Mouse (Mus musculus): ENCODE data around the gene Tmem203. TPM values are rescaled to one million over a fixed set of nuclear protein-coding genes. Genes with fewer than 3 reads are reported as not detected.

Gene Tmem203
- polyA plus RNA-seq, 1 experiment from 2014 or later, result 16.4 TPM

DNA sequence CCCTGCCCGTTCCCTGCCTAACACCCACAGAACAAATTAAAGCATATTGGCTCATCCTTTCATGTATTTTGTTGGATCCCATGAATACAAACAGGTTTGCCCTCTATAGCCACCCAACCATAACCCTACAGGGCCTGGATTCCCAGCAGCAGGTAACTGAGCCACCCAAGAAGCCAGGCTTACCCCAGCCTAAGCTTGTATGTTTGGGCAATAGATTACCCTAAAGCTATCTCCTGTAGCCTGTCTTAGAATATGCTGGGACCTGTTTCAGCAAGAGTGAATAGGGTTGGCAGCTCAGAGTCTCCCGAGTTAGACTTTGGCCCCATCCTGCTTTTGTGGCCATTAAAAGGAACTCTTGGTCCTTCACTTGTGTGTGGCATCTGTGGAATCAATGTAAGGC, 30.3 kb downstream of the Tmem203 start:
- no peaks in the 10 kb centered on the region for H3K9me3 ChIP-seq (ENCODE audit: low read depth, low read length)
- 86% methylated on average over 2 of the region's 2 CpGs for WGBS
- no peak overlapping the region for H3K4me3 ChIP-seq (ENCODE audit: low read depth, low read length)
- H3K9ac ChIP-seq, result no peak overlapping the region
- H3K27me3 ChIP-seq (ENCODE audit: insufficient read depth, low read length), result peaks cover 27% of the 10 kb centered on the region
- DNase-seq (no peak), ATAC-seq (ENCODE audit: insufficient read depth) (no peak)
- TF ChIP-seq CTCF (IDR thresholded peaks at IDR 0.05; ENCODE audit: low read depth), result no peak
- H3K4me1 ChIP-seq (ENCODE audit: insufficient read depth), result 0 out of 2 replicates have a peak, but pooled peaks cover 2% of the 10 kb centered on the region
- H3K36me3 ChIP-seq (ENCODE audit: insufficient read depth), result peaks cover 52% of the 10 kb centered on the region
- no peak overlapping the region; the same call in 1 of the 2 replicates for H3K27ac ChIP-seq (ENCODE audit: low read depth)
- H3K4me2 ChIP-seq, result no peak overlapping the region

DNA sequence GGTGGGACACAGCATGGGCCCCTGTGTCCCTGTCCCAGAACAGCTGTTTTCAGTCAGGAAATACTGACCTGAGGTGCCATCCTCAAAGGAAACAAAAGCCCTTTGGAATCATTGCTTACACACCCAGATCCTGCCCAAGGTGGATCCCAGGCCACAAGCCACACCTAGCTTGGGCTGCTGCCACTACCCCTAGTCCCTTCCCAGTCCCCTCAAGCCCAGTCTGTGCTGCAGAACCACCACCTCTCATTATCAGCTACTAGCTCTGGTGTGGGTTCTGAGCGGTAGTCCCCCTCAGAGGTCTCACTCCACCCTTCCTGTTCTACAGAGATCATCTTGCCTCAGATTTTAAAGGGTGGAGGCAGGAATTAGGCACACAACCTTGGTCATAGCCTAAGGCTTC, 31.1 kb downstream of the Tmem203 start:
- WGBS, result 53% methylated on average over 1 of the region's 1 CpGs
- Histone ChIP-seq H3K9me3 (ENCODE audit: low read depth, low read length) (no peaks in the 10 kb centered on the region), H3K4me2 (no peak overlapping the region), H3K4me3 (ENCODE audit: low read depth, low read length) (no peak overlapping the region), H3K4me1 (ENCODE audit: insufficient read depth) (0 out of 2 replicates have a peak, but pooled peaks cover 2% of the 10 kb centered on the region), H3K27me3 (ENCODE audit: insufficient read depth, low read length) (peaks cover 35% of the 10 kb centered on the region), H3K36me3 (ENCODE audit: insufficient read depth) (peaks cover 47% of the 10 kb centered on the region), H3K9ac (no peak overlapping the region), H3K27ac (ENCODE audit: low read depth) (peak overlapping the region; percentile 26; the same call in 1 of the 2 replicates)
- DNase-seq, result no peak
- ATAC-seq (ENCODE audit: insufficient read depth), result no peak; the same call in 1 of the 2 replicates
- TF ChIP-seq CTCF (IDR thresholded peaks at IDR 0.05; ENCODE audit: low read depth), result no peak

DNA sequence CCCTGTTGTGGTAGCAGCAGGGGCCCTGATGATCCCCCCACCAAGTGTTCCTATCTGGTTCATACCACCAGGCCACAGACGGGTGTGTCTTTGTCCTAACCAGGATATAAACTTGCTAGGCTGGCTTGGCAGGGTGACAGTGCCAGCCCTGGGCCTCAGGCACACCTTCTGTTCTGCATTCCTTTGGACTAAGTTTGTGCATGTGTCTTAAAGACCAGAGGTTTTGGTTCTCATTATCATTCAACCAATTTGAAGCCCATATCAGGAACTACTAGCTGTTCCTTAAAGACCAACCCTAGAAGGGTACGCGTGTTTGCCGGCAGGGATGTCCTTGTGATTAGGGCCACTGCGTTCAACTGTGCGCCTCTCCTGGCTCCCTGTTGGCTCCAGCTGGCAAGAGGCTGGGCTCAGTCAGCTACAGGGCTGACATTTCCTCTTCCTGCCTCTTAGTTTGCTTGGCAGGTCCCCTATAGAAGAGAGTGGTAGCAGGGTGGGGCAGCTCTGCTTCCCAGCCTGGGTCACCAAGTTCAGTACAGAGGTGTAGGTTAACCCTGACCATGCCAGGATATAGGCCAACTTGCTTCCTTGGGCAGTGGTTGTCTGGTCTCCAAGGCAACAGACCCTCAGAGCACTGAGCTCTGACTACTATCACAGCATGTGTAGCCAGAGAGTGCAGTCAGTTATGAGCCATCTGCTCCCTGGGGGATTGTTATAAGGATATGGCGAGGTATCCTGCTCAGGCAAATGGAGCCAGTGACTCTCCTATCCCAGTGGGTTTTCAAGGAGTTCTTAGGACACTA, 31.8 kb downstream of the Tmem203 start:
- Histone ChIP-seq H3K36me3 (ENCODE audit: insufficient read depth) (peaks cover 42% of the 10 kb centered on the region), H3K4me1 (ENCODE audit: insufficient read depth) (0 out of 2 replicates have a peak, but pooled peaks cover 2% of the 10 kb centered on the region), H3K9ac (no peak overlapping the region), H3K27ac (ENCODE audit: low read depth) (peak overlapping the region; percentile 26; the same call in 1 of the 2 replicates), H3K4me3 (ENCODE audit: low read depth, low read length) (no peak overlapping the region), H3K27me3 (ENCODE audit: insufficient read depth, low read length) (peaks cover 42% of the 10 kb centered on the region), H3K9me3 (ENCODE audit: low read depth, low read length) (no peaks in the 10 kb centered on the region), H3K4me2 (no peak overlapping the region)
- WGBS, result 48% methylated on average over 7 of the region's 7 CpGs
- ATAC-seq (ENCODE audit: insufficient read depth) (peak; percentile 55; the same call in 1 of the 2 replicates), DNase-seq (peak; percentile 41)
- TF ChIP-seq CTCF (IDR thresholded peaks at IDR 0.05; ENCODE audit: low read depth), result no peak

DNA sequence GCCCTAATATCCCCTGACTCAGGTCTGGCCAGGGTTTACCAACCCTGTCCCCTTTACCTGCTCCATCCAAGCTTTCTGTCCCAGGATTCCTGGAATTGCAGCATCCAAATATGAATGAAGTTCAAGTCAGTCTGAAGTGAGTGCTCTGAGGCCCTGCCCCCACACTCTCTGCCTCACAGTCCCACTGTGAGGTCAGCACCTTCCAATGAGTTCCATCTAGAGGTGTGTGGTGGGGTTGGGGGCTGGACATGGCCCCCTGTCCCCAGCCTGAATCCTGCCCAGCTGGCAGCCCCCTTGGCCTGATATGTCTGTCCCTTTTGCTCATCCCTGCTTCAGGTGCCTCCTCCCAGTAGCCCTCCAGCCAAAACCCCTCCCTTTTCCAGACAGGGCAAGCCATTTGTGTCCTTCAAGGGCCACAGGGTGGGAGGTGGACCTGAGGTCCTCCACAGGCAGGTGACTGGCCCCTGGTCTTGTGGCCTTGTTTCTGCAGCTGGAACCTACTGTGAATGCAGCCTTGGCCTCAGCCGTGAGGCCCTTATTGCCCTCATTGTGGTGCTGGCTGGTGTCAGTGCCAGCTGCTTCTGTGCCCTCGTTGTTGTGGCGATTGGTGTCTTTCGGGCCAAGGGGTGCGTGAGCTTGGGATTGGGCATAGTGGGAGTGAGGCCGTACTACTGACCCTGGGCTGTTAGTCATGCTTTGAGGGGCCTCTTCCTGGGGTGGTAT, 32.8 kb downstream of the Tmem203 start, which contains the start of gene Tmem210:
TSS of gene Tmem210 (plus strand) at position 219 of the 723 bp plus-strand sequence.
- H3K4me2 ChIP-seq, result no peak within 1 kb of the TSS
- H3K27ac ChIP-seq (ENCODE audit: low read depth), result peak within 1 kb of the TSS; percentile 26; the same call in 1 of the 2 replicates
- H3K9ac ChIP-seq, result no peak within 1 kb of the TSS
- 0 out of 2 replicates have a peak, but pooled peaks cover 2% of the 10 kb centered on the region for H3K4me1 ChIP-seq (ENCODE audit: insufficient read depth)
- peaks cover 53% of the 10 kb centered on the region for H3K27me3 ChIP-seq (ENCODE audit: insufficient read depth, low read length)
- WGBS, result 72% methylated on average over 6 of the region's 6 CpGs
- H3K9me3 ChIP-seq (ENCODE audit: low read depth, low read length), result no peaks in the 10 kb centered on the region
- ATAC-seq (ENCODE audit: insufficient read depth), result no peak
- no peak for TF ChIP-seq CTCF (IDR thresholded peaks at IDR 0.05; ENCODE audit: low read depth)
- no peak for DNase-seq
- peaks cover 32% of the 10 kb centered on the region for H3K36me3 ChIP-seq (ENCODE audit: insufficient read depth)
- no peak within 1 kb of the TSS for H3K4me3 ChIP-seq (ENCODE audit: low read depth, low read length)

- Histone ChIP-seq H3K4me3 (ENCODE audit: low read depth, low read length) (no peak overlapping the region), H3K27me3 (ENCODE audit: insufficient read depth, low read length) (peaks cover 58% of the 10 kb centered on the region), H3K4me1 (ENCODE audit: insufficient read depth) (0 out of 2 replicates have a peak, but pooled peaks cover 2% of the 10 kb centered on the region), H3K4me2 (no peak overlapping the region), H3K36me3 (ENCODE audit: insufficient read depth) (peaks cover 25% of the 10 kb centered on the region), H3K27ac (ENCODE audit: low read depth) (no peak overlapping the region), H3K9me3 (ENCODE audit: low read depth, low read length) (no peaks in the 10 kb centered on the region), H3K9ac (no peak overlapping the region)
- DNase-seq, result no peak
- WGBS, result 76% methylated on average over 7 of the region's 7 CpGs
- TF ChIP-seq CTCF (IDR thresholded peaks at IDR 0.05; ENCODE audit: low read depth), result no peak
- ATAC-seq (ENCODE audit: insufficient read depth), result no peak
Observed at GRCm38 (mm10) chr2:25288734-25289345, 33.6 kb downstream of the Tmem203 start.

DNA sequence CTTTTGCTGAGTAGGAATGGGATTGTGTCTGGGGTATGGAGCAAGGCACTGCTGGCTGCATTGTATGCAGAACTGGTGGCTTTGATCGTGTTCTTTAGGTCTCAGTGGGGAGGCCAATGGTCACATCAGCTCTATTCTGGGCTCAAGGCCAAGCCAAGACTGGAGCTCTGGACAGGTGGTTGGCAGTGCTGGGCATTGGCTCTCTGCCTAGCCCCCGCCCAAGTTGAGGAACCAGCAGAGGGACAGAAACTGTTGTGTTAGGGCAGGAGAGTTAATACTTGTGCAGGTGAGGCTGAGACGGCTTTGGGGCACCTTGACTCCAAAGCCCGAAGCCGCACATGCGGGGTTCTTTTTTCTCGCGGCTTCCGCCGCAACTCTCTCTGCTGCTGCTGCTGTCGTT, 34.4 kb downstream of the Tmem203 start, which contains the start of gene Lrrc26:
TSS of gene Lrrc26 (plus strand) at position 265 of the 400 bp plus-strand sequence.
- no peak for TF ChIP-seq CTCF (IDR thresholded peaks at IDR 0.05; ENCODE audit: low read depth)
- Histone ChIP-seq H3K27me3 (ENCODE audit: insufficient read depth, low read length) (peaks cover 58% of the 10 kb centered on the region), H3K4me3 (ENCODE audit: low read depth, low read length) (peak within 1 kb of the TSS; percentile 12; the same call in 1 of the 2 replicates), H3K4me1 (ENCODE audit: insufficient read depth) (0 out of 2 replicates have a peak, but pooled peaks cover 2% of the 10 kb centered on the region), H3K27ac (ENCODE audit: low read depth) (no peak within 1 kb of the TSS), H3K9me3 (ENCODE audit: low read depth, low read length) (no peaks in the 10 kb centered on the region), H3K9ac (no peak within 1 kb of the TSS), H3K4me2 (peak within 1 kb of the TSS; percentile 19; the same call in 1 of the 2 replicates), H3K36me3 (ENCODE audit: insufficient read depth) (peaks cover 17% of the 10 kb centered on the region)
- DNase-seq (no peak), ATAC-seq (ENCODE audit: insufficient read depth) (no peak)
- WGBS, result 12% methylated on average over 11 of the region's 11 CpGs

Measured in lung, embryonic 14.5 days (tissue).